Mouse (Mus musculus) bone marrow macrophage, adult 2 months (primary cell): Measurements from ENCODE around the gene Msrb3.

Source experiments
- CTCF ChIP-seq: IDR thresholded peaks from 2 replicates; pipeline ENCODE4 v1.5.1; 2012; ENCODE audit warnings: low read depth, mild to moderate bottlenecking, low read length, moderate library complexity
- POLR2A ChIP-seq: IDR thresholded peaks from 2 replicates; pipeline ENCODE4 v1.6.1; 2012; ENCODE audit warnings: mild to moderate bottlenecking, low read depth, low read length, borderline replicate concordance

- TF ChIP-seq CTCF (no peak), POLR2A (no peak)
Observed at GRCm38 (mm10) chr10:120791438-120791837, 107.5 kb downstream of the Msrb3 start.
